Mouse (Mus musculus): Measurements from ENCODE around the gene Zfand3.

DNA sequence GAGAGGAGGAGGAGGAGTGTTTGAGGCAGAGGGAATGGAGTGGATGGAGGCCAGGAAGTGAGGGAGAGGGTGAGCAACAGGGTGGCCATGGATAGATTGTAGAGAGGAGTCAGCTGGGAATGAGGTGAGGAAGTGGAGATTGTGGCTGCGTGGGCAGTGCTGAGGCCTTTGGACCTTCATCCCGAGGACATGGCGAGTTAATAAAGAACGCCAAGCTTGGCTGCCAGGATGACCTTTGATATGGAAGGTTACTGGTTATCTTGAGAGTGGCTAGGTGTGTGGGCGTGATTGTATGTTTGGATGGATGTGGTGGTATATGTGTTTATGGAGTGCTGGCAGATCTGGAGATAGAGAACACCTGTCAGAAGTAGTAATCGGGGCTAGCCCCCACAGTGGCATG, 3.4 kb downstream of the Zfand3 start:
- TF ChIP-seq CTCF (IDR thresholded peaks at IDR 0.05; ENCODE audit: control insufficient read depth, insufficient read depth, insufficient replicate concordance, low read depth, low read length) (no peak), POLR2A (IDR thresholded peaks at IDR 0.05; ENCODE audit: control insufficient read depth, low read depth, low read length) (no peak)
